Mouse (Mus musculus) liver, embryonic 12.5 days (tissue): ENCODE results near the gene Eef1a1. TPM values are rescaled to one million over a fixed set of nuclear protein-coding genes. Genes with fewer than 3 reads are reported as not detected.

Experiments used
- ATAC-seq: fragments of 200-750 bp; cut with Nextera tagmentation; 2 replicates; pipeline ENCODE4 v1.8.0; 2017; ENCODE audit warnings: moderate number of reproducible peaks, mild to moderate bottlenecking, moderate library complexity
- H3K27ac ChIP-seq: fragments of 300-500 bp; sonication (generic); 2 replicates; pipeline ENCODE4 v1.5.1; 2016; ENCODE audit warnings: mild to moderate bottlenecking
- H3K27me3 ChIP-seq: fragments of 300-500 bp; sonication (generic); replicated peaks from 2 replicates; pipeline ENCODE4 v1.6.1; 2016; ENCODE audit warnings: mild to moderate bottlenecking, moderate library complexity
- H3K36me3 ChIP-seq: fragments of 300-500 bp; sonication (generic); 2 replicates; pipeline ENCODE4 v1.6.1; 2016; ENCODE audit warnings: mild to moderate bottlenecking, moderate library complexity
- H3K4me1 ChIP-seq: fragments of 300-500 bp; sonication (generic); 2 replicates; pipeline ENCODE4 v1.6.1; 2016
- H3K4me2 ChIP-seq: fragments of 300-500 bp; sonication (generic); 2 replicates; pipeline ENCODE4 v1.6.1; 2016; ENCODE audit warnings: mild to moderate bottlenecking, moderate library complexity
- H3K4me3 ChIP-seq: fragments of 300-500 bp; sonication (generic); 2 replicates; pipeline ENCODE4 v1.5.1; 2016; ENCODE audit warnings: mild to moderate bottlenecking, moderate library complexity
- H3K9ac ChIP-seq: fragments of 300-500 bp; sonication (generic); 2 replicates; pipeline ENCODE4 v1.6.1; 2016; ENCODE audit warnings: mild to moderate bottlenecking, moderate library complexity
- H3K9me3 ChIP-seq: fragments of 300-500 bp; sonication (generic); replicated peaks from 2 replicates; pipeline ENCODE4 v1.6.1; 2016; ENCODE audit warnings: mild to moderate bottlenecking, moderate library complexity
- WGBS: fragments of 180-500 bp; shearing (Covaris S2); methylation state at CpG from one replicate; pipeline ENCODE4 v1.1.7; 2016; ENCODE audit not compliant: insufficient replicate concordance; 5-methylcytosine and 5-hydroxymethylcytosine counted together
- microRNA-seq: library from miRNA; unstranded; fragments of <30 nt; microRNA quantifications from one replicate; pipeline ENCODE4, GENCODE M21; 2017
- polyA plus RNA-seq: library from polyadenylated mRNA; unstranded; fragments of >200 nt; fragmentation: Nextera tagmentation; extraction: Ambion mirVana; gene quantifications from 2 replicates; pipeline ENCODE4 v1.2.1, GENCODE M21; 2016

The Eef1a1 gene
- polyA plus RNA-seq, 1 experiment from 2014 or later = 2,705 TPM

DNA sequence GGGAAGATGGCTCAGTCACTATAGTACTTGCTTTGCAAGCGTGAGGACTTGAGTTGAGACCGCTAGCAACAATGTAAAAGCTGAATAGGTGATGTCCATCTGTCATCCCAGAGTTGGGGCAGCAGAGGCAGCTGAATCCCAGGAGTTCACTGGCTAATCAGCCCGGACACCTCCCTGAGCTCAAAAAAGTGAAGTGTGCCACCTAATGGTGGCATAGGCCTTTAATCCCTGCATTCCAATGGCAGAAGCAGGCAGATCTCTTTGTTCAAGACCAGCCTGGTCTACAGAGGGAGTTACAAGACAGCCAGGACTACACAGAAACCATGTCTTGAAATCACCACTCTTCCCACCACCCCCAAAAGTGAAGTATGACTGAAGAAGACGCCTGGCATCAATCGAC, 56.5 kb downstream of the Eef1a1 start:
- H3K27me3 ChIP-seq = no peaks in the 10 kb centered on the region; the same call in 1 of the 2 replicates
- H3K4me3 ChIP-seq = no peak overlapping the region
- H3K4me1 ChIP-seq = peaks cover 13% of the 10 kb centered on the region
- no peaks in the 10 kb centered on the region for H3K36me3 ChIP-seq
- no peak overlapping the region for H3K27ac ChIP-seq
- 84% methylated on average over 5 of the region's 5 CpGs for WGBS
- H3K4me2 ChIP-seq = no peak overlapping the region
- no peak for ATAC-seq
- H3K9me3 ChIP-seq = no peaks in the 10 kb centered on the region
- no peak overlapping the region for H3K9ac ChIP-seq

- ATAC-seq = no peak
- 54% methylated on average over 6 of the region's 6 CpGs for WGBS
- Histone ChIP-seq H3K4me3 (no peak overlapping the region), H3K36me3 (no peaks in the 10 kb centered on the region), H3K4me2 (no peak overlapping the region), H3K9me3 (no peaks in the 10 kb centered on the region), H3K27me3 (peaks cover 4% of the 10 kb centered on the region), H3K9ac (no peak overlapping the region), H3K27ac (no peak overlapping the region), H3K4me1 (peaks cover 18% of the 10 kb centered on the region)
These were observed 58.5 kb downstream of the Eef1a1 start for GRCm38 (mm10) chr9:78430486-78430885.

DNA sequence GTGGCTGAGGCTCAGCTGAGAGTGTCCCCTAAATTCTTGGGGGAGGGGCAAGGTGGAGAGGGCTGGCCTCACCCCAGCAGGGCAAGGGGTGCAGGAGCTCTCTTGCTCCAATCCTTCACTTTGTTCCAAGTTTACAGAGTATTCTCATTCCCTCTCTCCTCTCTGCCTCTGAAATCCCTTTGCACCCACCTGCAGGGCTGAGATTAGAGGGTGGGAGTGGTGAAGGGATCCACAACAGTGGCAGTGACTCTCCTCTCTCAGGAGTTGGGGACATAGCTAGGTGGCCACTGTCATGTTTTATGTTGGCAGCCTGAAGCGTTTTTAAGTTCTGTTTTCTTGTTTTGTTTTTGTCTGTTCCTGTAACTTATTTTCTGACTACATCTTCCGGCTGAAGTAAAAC, 59.4 kb downstream of the Eef1a1 start:
- Histone ChIP-seq H3K4me2 (no peak overlapping the region), H3K27ac (no peak overlapping the region), H3K9ac (no peak overlapping the region), H3K4me3 (no peak overlapping the region), H3K4me1 (peaks cover 18% of the 10 kb centered on the region), H3K27me3 (peaks cover 4% of the 10 kb centered on the region), H3K36me3 (no peaks in the 10 kb centered on the region), H3K9me3 (no peaks in the 10 kb centered on the region)
- 58% methylated on average over 2 of the region's 2 CpGs for WGBS
- no peak for ATAC-seq

- Histone ChIP-seq H3K27me3 (peaks cover 4% of the 10 kb centered on the region), H3K4me2 (no peak overlapping the region), H3K27ac (no peak overlapping the region), H3K9me3 (no peaks in the 10 kb centered on the region), H3K36me3 (no peaks in the 10 kb centered on the region), H3K9ac (no peak overlapping the region), H3K4me1 (peaks cover 18% of the 10 kb centered on the region), H3K4me3 (no peak overlapping the region)
- WGBS = 72% methylated on average over 4 of the region's 4 CpGs
- no peak for ATAC-seq
These were observed 60.0 kb downstream of the Eef1a1 start for GRCm38 (mm10) chr9:78428870-78429432.

Small RNA genes lying within 50 kb of the gene (microRNA-seq; reads per million reads assigned to microRNA genes)
- not detected for gene Gm26377

Other genes with a start within 250 kb of the Eef1a1 start
- not detected in 2 replicates for gene Gm3776, start 232.0 kb downstream of the Eef1a1 start, polyA plus RNA-seq
- gene Gm10639, start 199.2 kb downstream of the Eef1a1 start, polyA plus RNA-seq = not detected in 2 replicates
- gene Omt2a, start 174.4 kb downstream of the Eef1a1 start, polyA plus RNA-seq = not detected in 2 replicates
- gene Omt2b, start 161.6 kb downstream of the Eef1a1 start, polyA plus RNA-seq = not detected in 2 replicates
- 0.18 TPM in 1 of 2 replicates, not detected in the other for gene Gsta2, start 133.4 kb downstream of the Eef1a1 start, polyA plus RNA-seq
- not detected in 2 replicates for gene Dppa5a, start 121.0 kb downstream of the Eef1a1 start, polyA plus RNA-seq
- 0.13 TPM in 1 of 2 replicates, not detected in the other for gene Ooep, start 110.4 kb downstream of the Eef1a1 start, polyA plus RNA-seq
- gene Ddx43, start 93.4 kb downstream of the Eef1a1 start, polyA plus RNA-seq = not detected in 2 replicates
- 1.4 and 1.5 TPM in 2 replicates for gene Cgas, start 45.9 kb downstream of the Eef1a1 start, polyA plus RNA-seq
- gene Mto1, start 40.9 kb downstream of the Eef1a1 start, polyA plus RNA-seq = 29.3 and 33.3 TPM in 2 replicates
- 1.0 and 1.1 TPM in 2 replicates for gene Gm17324, start 40.4 kb downstream of the Eef1a1 start, polyA plus RNA-seq
- gene Slc17a5, start 98.9 kb upstream of the Eef1a1 start, polyA plus RNA-seq = 5.6 and 6.0 TPM in 2 replicates
- gene Cd109, start 126.4 kb upstream of the Eef1a1 start, polyA plus RNA-seq = 0.38 and 0.50 TPM in 2 replicates